Mouse (Mus musculus): ENCODE measurements around the gene Phgdh. TPM values are rescaled to one million over a fixed set of nuclear protein-coding genes. Genes with fewer than 3 reads are reported as not detected.

Gene Phgdh
- polyA plus RNA-seq, 1 experiment from 2014 or later: 487 TPM

DNA sequence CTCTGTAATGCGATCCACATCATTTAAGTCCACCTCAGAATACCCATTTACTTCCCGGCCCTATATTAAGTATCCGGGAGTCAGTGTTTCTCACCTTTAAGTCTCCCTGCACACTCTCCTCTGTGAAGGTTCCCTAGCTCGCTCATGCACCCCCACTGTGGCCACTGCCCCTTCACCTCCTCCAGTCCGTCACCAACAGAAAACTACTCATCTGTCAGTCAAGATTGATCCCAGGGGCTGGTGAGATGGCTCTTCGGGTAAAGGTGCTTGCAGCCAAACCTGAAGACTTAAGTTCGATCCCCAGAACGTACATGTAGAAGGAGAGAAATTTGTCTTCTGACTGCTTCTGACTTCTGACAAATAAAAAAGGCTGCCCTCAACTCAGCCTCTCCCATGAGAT, 57.4 kb downstream of the Phgdh start:
- no peak for DNase-seq (ENCODE audit: low read depth, low spot score)
- ChIA-PET POLR2A (no interaction called here), CTCF (interaction anchor here (1.2 to 3.2 kb wide), 5 partner anchors 7 to 55 kb away, joined by 4 to 14 read pairs (median 9); no protein-coding TSS in a partner anchor)
- no peak for TF ChIP-seq CTCF (IDR thresholded peaks at IDR 0.05)
- H3K27me3 ChIP-seq: peaks cover 2% of the 10 kb centered on the region
- in situ Hi-C loops (cut with MboI; ENCODE audit: low pct_unique_long_range_greater_than_20kb): no loop called here
- ATAC-seq: no peak

- peak; percentile 15 for DNase-seq (ENCODE audit: low read depth, low spot score)
- ChIA-PET CTCF (interaction anchor here (0.9 to 2.9 kb wide), 13 partner anchors 9 to 70 kb away, joined by 3 to 12 read pairs (median 4); no protein-coding TSS in a partner anchor), POLR2A (no interaction called here)
- H3K27me3 ChIP-seq: no peaks in the 10 kb centered on the region
- in situ Hi-C loops (cut with MboI; ENCODE audit: low pct_unique_long_range_greater_than_20kb): no loop called here
- ATAC-seq: peak; percentile 92
- TF ChIP-seq CTCF (IDR thresholded peaks at IDR 0.05): peak; percentile 99
Observed at GRCm38 (mm10) chr3:98280933-98281678, 58.7 kb downstream of the Phgdh start.

- ChIA-PET CTCF (interaction anchor here (0.9 to 2.9 kb wide), 11 partner anchors 9 to 54 kb away, joined by 3 to 12 read pairs (median 5); no protein-coding TSS in a partner anchor), POLR2A (no interaction called here)
- no peak for TF ChIP-seq CTCF (IDR thresholded peaks at IDR 0.05)
- DNase-seq (ENCODE audit: low read depth, low spot score): no peak
- in situ Hi-C loops (cut with MboI; ENCODE audit: low pct_unique_long_range_greater_than_20kb): no loop called here
- peaks cover 4% of the 10 kb centered on the region for H3K27me3 ChIP-seq
- ATAC-seq: no peak
Observed at GRCm38 (mm10) chr3:98280204-98280932, 59.4 kb downstream of the Phgdh start, which contains the start of gene Hmgcs2. Gene Hmgcs2, plus strand, starts transcription at chr3:98280435.

DNA sequence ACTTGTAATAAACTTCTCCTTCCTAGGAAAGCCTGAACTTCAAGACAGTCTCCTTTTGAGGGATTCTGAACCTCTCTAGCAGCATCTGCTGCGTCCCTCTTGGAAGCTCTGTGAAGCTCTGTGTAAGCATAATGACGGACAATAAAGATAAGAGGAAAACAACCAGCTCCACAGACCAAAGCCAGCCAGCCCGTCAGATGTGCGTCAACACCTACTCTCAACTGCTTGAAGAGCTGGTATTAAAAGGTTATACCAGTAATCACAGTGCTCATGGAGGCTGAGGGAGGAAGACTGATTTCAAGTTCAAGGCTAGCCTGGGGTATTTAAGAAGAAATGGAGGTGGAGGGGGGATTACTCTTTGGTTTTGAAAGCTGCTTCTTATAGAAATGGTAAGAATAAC, 60.1 kb downstream of the Phgdh start:
- ATAC-seq (no peak), DNase-seq (ENCODE audit: low read depth, low spot score) (no peak)
- in situ Hi-C loops (cut with MboI; ENCODE audit: low pct_unique_long_range_greater_than_20kb): no loop called here
- peaks cover 7% of the 10 kb centered on the region for H3K27me3 ChIP-seq
- ChIA-PET POLR2A (no interaction called here), CTCF (interaction anchor here (1.3 to 2.9 kb wide), 7 partner anchors 10 to 53 kb away, joined by 3 to 12 read pairs (median 6); no protein-coding TSS in a partner anchor)
- TF ChIP-seq CTCF (IDR thresholded peaks at IDR 0.05): no peak

- POLR2A ChIA-PET: no interaction called here
- DNase-seq (ENCODE audit: low read depth, low spot score) (no peak), ATAC-seq (no peak)
- in situ Hi-C loops (cut with MboI; ENCODE audit: low pct_unique_long_range_greater_than_20kb): no loop called here
- no peak for TF ChIP-seq CTCF (IDR thresholded peaks at IDR 0.05)
- H3K27me3 ChIP-seq: peaks cover 7% of the 10 kb centered on the region
- CTCF ChIA-PET: interaction anchor here (2.2 kb wide), 1 partner anchor 11 kb away, joined by 6 read pairs; no protein-coding TSS in a partner anchor
Observed at GRCm38 (mm10) chr3:98273623-98274398, 66.0 kb downstream of the Phgdh start.

DNA sequence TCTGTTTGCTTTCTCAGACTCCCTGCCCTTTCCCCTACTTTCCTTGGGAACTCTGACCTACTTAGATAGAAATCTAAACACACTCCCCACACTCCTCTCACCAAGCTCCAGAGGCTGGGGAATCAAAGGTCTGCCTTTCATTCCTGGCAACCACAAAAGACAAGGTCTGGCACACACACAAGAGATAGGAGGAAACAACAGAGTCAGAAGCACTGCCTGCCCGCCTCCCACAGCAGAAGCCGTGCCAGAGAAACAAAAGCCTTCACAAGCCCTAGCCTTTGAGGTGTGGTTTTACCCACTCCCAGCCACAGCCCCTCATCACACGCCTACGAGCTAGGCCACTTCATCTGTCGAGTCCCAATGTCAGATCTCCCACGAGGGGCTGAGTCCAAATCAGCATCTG, 72.5 kb downstream of the Phgdh start:
- ChIA-PET POLR2A (no interaction called here), CTCF (no interaction called here)
- H3K27me3 ChIP-seq: no peaks in the 10 kb centered on the region
- no peak for TF ChIP-seq CTCF (IDR thresholded peaks at IDR 0.05)
- in situ Hi-C loops (cut with MboI; ENCODE audit: low pct_unique_long_range_greater_than_20kb): no loop called here
- DNase-seq (ENCODE audit: low read depth, low spot score) (no peak), ATAC-seq (peak; percentile 39)

Other genes with a start within 250 kb of the Phgdh start
- gene Adam30, start 179.4 kb downstream of the Phgdh start, polyA plus RNA-seq (2021): 0.01 TPM
- gene Reg4, start 117.8 kb downstream of the Phgdh start, polyA plus RNA-seq (2021): not detected
- 0.01 TPM for gene Hmgcs2, start 59.6 kb downstream of the Phgdh start, polyA plus RNA-seq (2021)
- 21.4 TPM for gene Zfp697, start 42.5 kb upstream of the Phgdh start, polyA plus RNA-seq (2021)
- gene Gm4450, start 117.1 kb upstream of the Phgdh start, polyA plus RNA-seq (2021): 0.30 TPM
- gene Hsd3b4, start 170.5 kb upstream of the Phgdh start, polyA plus RNA-seq (2021): 0.08 TPM
- 0.08 TPM for gene Gm10681, start 248.8 kb upstream of the Phgdh start, polyA plus RNA-seq (2021)